Mouse (Mus musculus): ENCODE results near the gene Ubac2. TPM values are rescaled to one million over a fixed set of nuclear protein-coding genes. Genes with fewer than 3 reads are reported as not detected.
"Not testable (repeated sequence)": the region's sequence is repeated elsewhere in the genome, so short reads cannot be mapped to it uniquely, and the experiment has no call there.

Gene Ubac2
- polyA plus RNA-seq, 1 experiment from 2014 or later: 47.0 TPM

DNA sequence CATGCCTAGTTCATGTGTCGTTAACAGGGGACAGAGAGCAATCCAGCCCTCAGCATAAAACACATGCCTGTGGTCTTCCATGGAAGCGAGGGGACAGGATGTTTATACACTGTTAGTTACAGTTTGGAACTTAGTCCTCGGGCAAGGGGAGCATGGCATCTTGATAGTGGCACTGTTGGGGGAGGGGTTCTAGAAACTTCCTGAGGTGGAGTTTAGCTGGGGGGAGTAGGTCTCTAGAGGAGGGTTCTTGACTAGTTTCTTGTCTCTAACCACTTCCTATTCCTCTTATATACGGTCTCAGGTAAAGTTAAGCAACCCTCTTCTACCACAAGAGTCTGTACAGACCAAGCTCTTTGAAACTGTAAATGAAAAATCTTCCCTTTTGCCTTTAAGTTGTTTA lies 187.8 kb downstream of the Ubac2 start:
- no peak overlapping the region for H3K27ac ChIP-seq (replicated peaks)
- WGBS: 80% methylated on average over 4 of the region's 4 CpGs

DNA sequence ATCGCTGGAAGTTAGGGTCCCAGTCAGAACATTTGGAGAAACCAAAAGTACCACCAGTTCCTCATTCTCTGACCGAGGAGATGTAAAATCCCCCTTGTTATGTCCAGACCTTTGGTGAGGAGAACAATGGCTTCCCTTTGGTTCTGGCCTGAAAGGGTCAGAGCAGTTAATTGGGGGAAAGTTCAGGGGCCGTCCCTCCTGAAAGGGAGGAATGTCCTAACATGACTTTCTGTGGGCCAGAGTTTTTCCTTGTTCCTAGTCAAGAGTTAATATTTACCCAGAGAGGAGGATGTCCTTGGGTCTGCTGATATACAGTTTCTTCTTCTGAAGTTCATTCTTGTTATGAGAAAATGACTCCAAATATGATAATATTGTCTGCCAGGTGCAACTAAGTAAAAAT lies 189.6 kb downstream of the Ubac2 start:
- not testable (repeated sequence) for H3K27me3 ChIP-seq (replicated peaks); H3K9me3 ChIP-seq (replicated peaks); H3K4me3 ChIP-seq (replicated peaks); H3K4me2 ChIP-seq; H3K4me1 ChIP-seq; H3K36me3 ChIP-seq; ATAC-seq (ENCODE audit: low FRiP score); H3K9ac ChIP-seq (replicated peaks); H3K27ac ChIP-seq (replicated peaks)
- 21% methylated on average over 3 of the region's 3 CpGs for WGBS

More for the DNA sequence above, 187.8 kb downstream of the Ubac2 start:
- no peak overlapping the region for H3K9ac ChIP-seq (replicated peaks)
- H3K4me1 ChIP-seq: no peaks in the 10 kb centered on the region
- H3K27me3 ChIP-seq (replicated peaks): no peaks in the 10 kb centered on the region
- no peak for ATAC-seq (ENCODE audit: low FRiP score)
- H3K36me3 ChIP-seq: no peaks in the 10 kb centered on the region
- no peaks in the 10 kb centered on the region for H3K9me3 ChIP-seq (replicated peaks)
- H3K4me2 ChIP-seq: no peak overlapping the region
- no peak overlapping the region for H3K4me3 ChIP-seq (replicated peaks)

DNA sequence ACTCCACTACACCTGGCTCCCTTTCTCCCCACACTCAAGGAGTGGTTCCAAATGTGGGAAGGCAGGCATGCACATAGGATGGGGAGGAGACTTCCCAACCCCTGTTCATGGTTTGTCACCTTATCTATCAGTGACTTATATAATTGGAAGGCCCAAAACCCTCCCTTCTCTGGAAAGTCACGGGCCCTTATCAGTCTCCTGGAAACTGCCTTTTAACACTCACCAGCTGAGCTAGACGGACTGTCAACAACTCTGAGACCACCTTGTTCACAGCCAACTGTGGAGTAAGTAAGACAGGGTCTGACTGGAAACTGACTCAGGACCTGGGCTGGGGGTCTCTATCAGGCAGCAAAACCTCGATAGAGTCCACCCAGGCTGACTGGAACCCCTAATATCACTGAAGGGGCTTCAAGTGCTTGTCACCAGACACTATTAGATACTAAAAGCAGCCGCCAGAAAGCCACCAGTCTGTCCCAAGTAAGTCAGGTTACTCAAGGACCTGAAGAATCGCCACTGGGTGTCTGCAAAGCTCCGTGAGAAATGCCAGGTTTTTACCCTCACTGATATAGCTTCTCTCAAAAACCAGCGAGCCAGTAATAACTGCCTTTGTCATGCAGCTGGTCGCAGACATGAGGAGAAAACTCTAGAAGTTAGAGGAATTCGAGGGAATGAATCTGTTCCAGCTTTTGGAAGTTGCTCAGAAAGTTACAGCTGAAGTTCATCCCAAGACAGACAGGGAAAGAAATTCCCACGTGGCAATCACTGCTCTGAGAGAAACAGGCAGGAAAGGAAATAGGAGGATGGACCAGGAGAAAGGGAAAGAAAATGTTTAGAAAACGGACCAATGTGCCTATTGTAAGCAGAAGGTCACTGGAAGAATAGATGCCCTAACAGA lies 190.6 kb downstream of the Ubac2 start:
- Histone ChIP-seq H3K9ac (replicated peaks) (no peak overlapping the region), H3K9me3 (replicated peaks) (no peaks in the 10 kb centered on the region), H3K27ac (replicated peaks) (no peak overlapping the region), H3K4me2 (no peak overlapping the region), H3K36me3 (no peaks in the 10 kb centered on the region), H3K27me3 (replicated peaks) (no peaks in the 10 kb centered on the region), H3K4me1 (no peaks in the 10 kb centered on the region), H3K4me3 (replicated peaks) (no peak overlapping the region)
- ATAC-seq (ENCODE audit: low FRiP score): no peak
- WGBS: 60% methylated on average over 11 of the region's 11 CpGs

DNA sequence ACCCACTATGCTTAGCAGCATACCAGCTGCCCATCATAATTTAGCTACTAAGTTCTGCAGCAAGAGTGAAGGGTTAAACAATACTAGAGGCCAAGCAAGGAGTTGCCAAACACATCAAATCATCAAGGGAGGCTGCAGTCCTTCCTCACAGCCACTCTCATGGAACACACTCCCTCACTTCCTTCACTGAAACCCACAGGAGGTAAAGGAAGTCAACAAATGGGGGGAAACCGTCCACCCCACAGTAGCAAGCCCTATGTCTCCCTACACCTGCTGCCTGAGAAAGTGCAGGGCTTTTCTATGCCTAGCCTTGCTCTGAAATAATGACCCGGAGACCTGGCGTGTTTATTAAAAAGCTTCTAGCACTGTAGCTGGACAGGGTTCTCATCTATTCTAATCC lies 191.5 kb downstream of the Ubac2 start:
- Histone ChIP-seq H3K9ac (replicated peaks) (no peak overlapping the region), H3K4me3 (replicated peaks) (no peak overlapping the region), H3K9me3 (replicated peaks) (no peaks in the 10 kb centered on the region), H3K36me3 (no peaks in the 10 kb centered on the region), H3K4me1 (no peaks in the 10 kb centered on the region), H3K4me2 (no peak overlapping the region), H3K27me3 (replicated peaks) (no peaks in the 10 kb centered on the region), H3K27ac (replicated peaks) (no peak overlapping the region)
- WGBS: 84% methylated on average over 3 of the region's 3 CpGs
- no peak for ATAC-seq (ENCODE audit: low FRiP score)

Other genes with a start within 250 kb of the Ubac2 start
- gene Dock9, start 80.8 kb upstream of the Ubac2 start, polyA plus RNA-seq (2015; fragmentation: Nextera tagmentation; extraction: Ambion mirVana): 9.7 and 10.8 TPM in 2 replicates
- 1.7 TPM in 1 of 2 replicates, not detected in the other for gene Gpr18, start 37.2 kb downstream of the Ubac2 start, polyA plus RNA-seq (2015; fragmentation: Nextera tagmentation; extraction: Ambion mirVana)
- 0.74 and 3.7 TPM in 2 replicates for gene Gpr183, start 86.6 kb downstream of the Ubac2 start, polyA plus RNA-seq (2015; fragmentation: Nextera tagmentation; extraction: Ambion mirVana)
- not detected in 2 replicates for gene Timm8a2, start 156.1 kb downstream of the Ubac2 start, polyA plus RNA-seq (2015; fragmentation: Nextera tagmentation; extraction: Ambion mirVana)
- 110 and 128 TPM in 2 replicates for gene Tm9sf2, start 228.4 kb downstream of the Ubac2 start, polyA plus RNA-seq (2015; fragmentation: Nextera tagmentation; extraction: Ambion mirVana)